Mouse (Mus musculus) left cerebral cortex, adult 8-10 months (tissue): ENCODE data around the gene Gng3. TPM values are rescaled to one million over a fixed set of nuclear protein-coding genes. Genes with fewer than 3 reads are reported as not detected.

ENCODE experiments used
- DNase-seq, 2 experiments: peaks; one replicate each; pipeline ENCODE4 v3.0.0; 2022; ENCODE audit warnings: low spot score in 2 of 2
- microRNA-seq, 2 experiments: library from miRNA; unstranded; fragments of <30 nt; microRNA quantifications; one replicate each; pipeline ENCODE4 v1.2.0; 2022
- total RNA-seq, 4 experiments: library from RNA; stranded (reverse); gene quantifications; 2 replicates each; pipeline ENCODE4 v1.2.4; 2022

The Gng3 gene
- total RNA-seq, 4 experiments from 2014 or later, result 153 to 200 (median 171) TPM

- DNase-seq, result no peak
These were observed 23.2 kb downstream of the Gng3 start for GRCm38 (mm10) chr19:8815812-8816211.

- DNase-seq, result no peak
These were observed 32.2 kb downstream of the Gng3 start for GRCm38 (mm10) chr19:8806810-8807209.

GRCm38 (mm10) chr19:8803879-8804660, 34.9 kb downstream of the Gng3 start:
- DNase-seq, result no peak

GRCm38 (mm10) chr19:8803204-8803780, 35.7 kb downstream of the Gng3 start:
- DNase-seq, result no peak

- peak; percentile 86 to 98 for DNase-seq
These were observed 36.7 kb downstream of the Gng3 start, which contains the start of gene Zbtb3 for GRCm38 (mm10) chr19:8802130-8802821. Gene Zbtb3 (plus strand): TSS chr19:8802555.

- no peak for DNase-seq
These were observed 40.1 kb downstream of the Gng3 start for GRCm38 (mm10) chr19:8798947-8799315.

GRCm38 (mm10) chr19:8798264-8798946, 40.6 kb downstream of the Gng3 start, which contains the start of gene Polr2g:
Gene Polr2g (minus strand): TSS chr19:8798577.
- peak; percentile 68 to 94 for DNase-seq

GRCm38 (mm10) chr19:8790171-8790570, 48.8 kb downstream of the Gng3 start:
- no peak for DNase-seq

GRCm38 (mm10) chr19:8789171-8789570, 49.8 kb downstream of the Gng3 start:
- no peak for DNase-seq

GRCm38 (mm10) chr19:8788521-8788920, 50.5 kb downstream of the Gng3 start:
- no peak for DNase-seq

Small RNA genes lying within 50 kb of the gene (microRNA-seq; reads per million reads assigned to microRNA genes)
- 0 to 0.66 reads per million in 2 experiments for gene Mir5136

Other genes with a start within 250 kb of the Gng3 start
- gene Slc22a8, start 247.9 kb downstream of the Gng3 start, total RNA-seq, result 10 to 100 TPM; 11.5 to 15.9 (median 14.1) TPM
- gene Slc22a6, start 221.2 kb downstream of the Gng3 start, total RNA-seq, result 1 to 10 TPM; 6.6 to 8.6 (median 7.8) TPM
- 100 to 1,000 TPM; 131 to 142 (median 136) TPM for gene Chrm1, start 175.4 kb downstream of the Gng3 start, total RNA-seq
- 100 to 1,000 TPM; 147 to 155 (median 150) TPM for gene Slc3a2, start 115.8 kb downstream of the Gng3 start, total RNA-seq
- 10 to 100 TPM; 43.0 to 47.5 (median 45.1) TPM for gene Wdr74, start 103.4 kb downstream of the Gng3 start, total RNA-seq
- 1 to 10 TPM in 2 of 4 experiments, not detected in 2; 1.4 to 2.0 TPM for gene 1700092M07Rik, start 98.5 kb downstream of the Gng3 start, total RNA-seq
- 10 to 100 TPM; 59.6 to 66.4 (median 65.6) TPM for gene Stx5a, start 97.8 kb downstream of the Gng3 start, total RNA-seq
- 10 to 100 TPM; 77.1 to 88.0 (median 80.2) TPM for gene Nxf1, start 82.1 kb downstream of the Gng3 start, total RNA-seq
- gene Tmem223, start 68.2 kb downstream of the Gng3 start, total RNA-seq, result 10 to 100 TPM; 58.9 to 78.6 (median 67.2) TPM
- gene Tmem179b, start 64.7 kb downstream of the Gng3 start, total RNA-seq, result 10 to 100 TPM; 11.3 to 14.6 (median 12.4) TPM
- 10 to 100 TPM; 13.7 to 18.1 (median 15.9) TPM for gene Taf6l, start 52.8 kb downstream of the Gng3 start, total RNA-seq
- 100 to 1,000 TPM; 107 to 116 (median 109) TPM for gene Polr2g, start 40.6 kb downstream of the Gng3 start, total RNA-seq
- gene Zbtb3, start 36.6 kb downstream of the Gng3 start, total RNA-seq, result 1 to 10 TPM; 4.9 to 7.3 (median 5.8) TPM
- gene Ttc9c, start 19.9 kb downstream of the Gng3 start, total RNA-seq, result 10 to 100 TPM; 38.5 to 40.8 (median 39.2) TPM
- 100 to 1,000 TPM; 113 to 120 (median 118) TPM for gene Hnrnpul2, start 19.2 kb downstream of the Gng3 start, total RNA-seq
- not detected for gene AC129217.1, start 9.4 kb downstream of the Gng3 start, total RNA-seq
- 100 to 1,000 TPM; 100 to 111 (median 105) TPM for gene Bscl2, start 1.7 kb downstream of the Gng3 start, total RNA-seq
- gene Lrrn4cl, start 11.6 kb upstream of the Gng3 start, total RNA-seq, result 1 to 10 TPM in 2 of 4 experiments, under 1 TPM in 2; 0.68 to 1.5 (median 0.96) TPM
- 100 to 1,000 TPM; 110 to 127 (median 113) TPM for gene Ubxn1, start 32.3 kb upstream of the Gng3 start, total RNA-seq
- 10 to 100 TPM; 30.4 to 37.2 (median 33.3) TPM for gene Uqcc3, start 41.7 kb upstream of the Gng3 start, total RNA-seq
- 1 to 10 TPM; 4.7 to 9.0 (median 6.3) TPM for gene Lbhd1, start 44.5 kb upstream of the Gng3 start, total RNA-seq
- gene Gm49403, start 44.7 kb upstream of the Gng3 start, total RNA-seq, result not detected
- 10 to 100 TPM; 20.8 to 25.2 (median 21.8) TPM for gene 1810009A15Rik, start 49.7 kb upstream of the Gng3 start, total RNA-seq
- 1 to 10 TPM; 1.4 to 5.6 (median 2.6) TPM for gene Gm49416, start 49.7 kb upstream of the Gng3 start, total RNA-seq
- 10 to 100 TPM; 21.7 to 24.9 (median 22.1) TPM for gene Ints5, start 53.8 kb upstream of the Gng3 start, total RNA-seq
- 100 to 1,000 TPM in 3 of 4 experiments, 10 to 100 TPM in 1; 100.0 to 104 (median 103) TPM for gene Ganab, start 58.9 kb upstream of the Gng3 start, total RNA-seq
- gene B3gat3, start 81.2 kb upstream of the Gng3 start, total RNA-seq, result 100 to 1,000 TPM; 155 to 175 (median 172) TPM
- 10 to 100 TPM in 1 of 4 experiments, 1 to 10 TPM in 3; 7.9 to 10.1 (median 8.9) TPM for gene Rom1, start 90.2 kb upstream of the Gng3 start, total RNA-seq
- 10 to 100 TPM; 12.6 to 15.3 (median 13.8) TPM for gene Eml3, start 90.4 kb upstream of the Gng3 start, total RNA-seq
- gene Mta2, start 102.7 kb upstream of the Gng3 start, total RNA-seq, result 10 to 100 TPM; 46.8 to 53.8 (median 50.4) TPM
- 10 to 100 TPM; 20.5 to 26.0 (median 22.1) TPM for gene Tut1, start 114.7 kb upstream of the Gng3 start, total RNA-seq
- gene Eef1g, start 127.8 kb upstream of the Gng3 start, total RNA-seq, result 100 to 1,000 TPM; 224 to 271 (median 243) TPM
- 10 to 100 TPM; 24.9 to 29.0 (median 27.5) TPM for gene Ahnak, start 150.1 kb upstream of the Gng3 start, total RNA-seq
- gene Scgb1a1, start 248.8 kb upstream of the Gng3 start, total RNA-seq, result not detected